Mouse (Mus musculus): ENCODE data around the gene Mrc1. TPM values are rescaled to one million over a fixed set of nuclear protein-coding genes. Genes with fewer than 3 reads are reported as not detected.

The Mrc1 gene
- total RNA-seq, 2 experiments from 2014 or later, result 49.7 to 56.3 TPM

Small RNAs within 50 kb of the gene (microRNA-seq; reads per million reads assigned to microRNA genes)
- gene Mir511, result 23.5 reads per million, percentile 36 among the genes with 10 or more reads in this experiment

Other genes with a start within 250 kb of the Mrc1 start
- gene Hacd1, start 173.3 kb upstream of the Mrc1 start, total RNA-seq (2021), result 100 to 1,000 TPM; 210 to 241 TPM
- 10 to 100 TPM; 54.4 to 65.3 TPM for gene Stam, start 155.3 kb upstream of the Mrc1 start, total RNA-seq (2021)
- gene Tmem236, start 54.9 kb upstream of the Mrc1 start, total RNA-seq (2021), result under 1 TPM; 0.08 to 0.12 TPM
- gene Slc39a12, start 158.9 kb downstream of the Mrc1 start, total RNA-seq (2021), result under 1 TPM; 0.27 to 0.60 TPM

Data from gastrocnemius, postnatal 4 days (tissue).